Mouse (Mus musculus) liver, embryonic 12.5 days (tissue): Measurements from ENCODE around the gene P2rx3. TPM values are rescaled to one million over a fixed set of nuclear protein-coding genes. Genes with fewer than 3 reads are reported as not detected.
A peak's percentile ranks its signal among the peaks of the same experiment; 100 is the strongest.

Source experiments
- ATAC-seq: fragments of 200-750 bp; cut with Nextera tagmentation; 2 replicates; pipeline ENCODE4 v1.8.0; 2017; ENCODE audit warnings: moderate number of reproducible peaks, mild to moderate bottlenecking, moderate library complexity
- H3K27ac ChIP-seq: fragments of 300-500 bp; sonication (generic); 2 replicates; pipeline ENCODE4 v1.5.1; 2016; ENCODE audit warnings: mild to moderate bottlenecking
- H3K27me3 ChIP-seq: fragments of 300-500 bp; sonication (generic); replicated peaks from 2 replicates; pipeline ENCODE4 v1.6.1; 2016; ENCODE audit warnings: mild to moderate bottlenecking, moderate library complexity
- H3K36me3 ChIP-seq: fragments of 300-500 bp; sonication (generic); 2 replicates; pipeline ENCODE4 v1.6.1; 2016; ENCODE audit warnings: mild to moderate bottlenecking, moderate library complexity
- H3K4me1 ChIP-seq: fragments of 300-500 bp; sonication (generic); 2 replicates; pipeline ENCODE4 v1.6.1; 2016
- H3K4me2 ChIP-seq: fragments of 300-500 bp; sonication (generic); 2 replicates; pipeline ENCODE4 v1.6.1; 2016; ENCODE audit warnings: mild to moderate bottlenecking, moderate library complexity
- H3K4me3 ChIP-seq: fragments of 300-500 bp; sonication (generic); 2 replicates; pipeline ENCODE4 v1.5.1; 2016; ENCODE audit warnings: mild to moderate bottlenecking, moderate library complexity
- H3K9ac ChIP-seq: fragments of 300-500 bp; sonication (generic); 2 replicates; pipeline ENCODE4 v1.6.1; 2016; ENCODE audit warnings: mild to moderate bottlenecking, moderate library complexity
- H3K9me3 ChIP-seq: fragments of 300-500 bp; sonication (generic); replicated peaks from 2 replicates; pipeline ENCODE4 v1.6.1; 2016; ENCODE audit warnings: mild to moderate bottlenecking, moderate library complexity
- WGBS: fragments of 180-500 bp; shearing (Covaris S2); methylation state at CpG from one replicate; pipeline ENCODE4 v1.1.7; 2016; ENCODE audit not compliant: insufficient replicate concordance; 5-methylcytosine and 5-hydroxymethylcytosine counted together
- polyA plus RNA-seq: library from polyadenylated mRNA; unstranded; fragments of >200 nt; fragmentation: Nextera tagmentation; extraction: Ambion mirVana; gene quantifications from 2 replicates; pipeline ENCODE4 v1.2.1, GENCODE M21; 2016

The P2rx3 gene
- polyA plus RNA-seq, 1 experiment from 2014 or later: 0.61 TPM

GRCm38 (mm10) chr2:85056711-85057110, 19.4 kb upstream of the P2rx3 start:
- Histone ChIP-seq H3K36me3 (peaks cover 32% of the 10 kb centered on the region), H3K9me3 (no peaks in the 10 kb centered on the region)
- WGBS: 42% methylated on average over 5 of the region's 5 CpGs

GRCm38 (mm10) chr2:85053192-85053816, 16.0 kb upstream of the P2rx3 start:
- no peaks in the 10 kb centered on the region for H3K9me3 ChIP-seq
- peak overlapping the region; percentile 4; the same call in 1 of the 2 replicates for H3K4me2 ChIP-seq
- 75% methylated on average over 5 of the region's 5 CpGs for whole genome bisulfite sequencing
- peaks cover 30% of the 10 kb centered on the region for H3K4me1 ChIP-seq
- no peak overlapping the region for H3K9ac ChIP-seq
- peaks cover 55% of the 10 kb centered on the region for H3K27me3 ChIP-seq
- H3K36me3 ChIP-seq: peaks cover 19% of the 10 kb centered on the region
- ATAC-seq: peak; percentile 26; the same call in 1 of the 2 replicates
- H3K27ac ChIP-seq: no peak overlapping the region
- H3K4me3 ChIP-seq: no peak overlapping the region

More at GRCm38 (mm10) chr2:85056711-85057110, 19.4 kb upstream of the P2rx3 start:
- H3K27ac ChIP-seq: no peak overlapping the region
- H3K4me1 ChIP-seq: peaks cover 21% of the 10 kb centered on the region
- no peak for ATAC-seq
- H3K4me2 ChIP-seq: no peak overlapping the region
- H3K4me3 ChIP-seq: no peak overlapping the region
- H3K27me3 ChIP-seq: peaks cover 23% of the 10 kb centered on the region
- H3K9ac ChIP-seq: no peak overlapping the region

- H3K9ac ChIP-seq: 0 out of 2 replicates have a peak overlapping the region, but pooled peaks have one; percentile 3
- H3K4me2 ChIP-seq: peak overlapping the region; percentile 34
- no peak for ATAC-seq
- no peaks in the 10 kb centered on the region for H3K9me3 ChIP-seq
- 0 out of 2 replicates have a peak overlapping the region, but pooled peaks have one; percentile 18 for H3K27ac ChIP-seq
- H3K27me3 ChIP-seq: peaks cover 44% of the 10 kb centered on the region
- peaks cover 32% of the 10 kb centered on the region for H3K36me3 ChIP-seq
- WGBS: 46% methylated on average over 9 of the region's 9 CpGs
- no peak overlapping the region; the same call in 1 of the 2 replicates for H3K4me3 ChIP-seq
- H3K4me1 ChIP-seq: peaks cover 52% of the 10 kb centered on the region
Observed at GRCm38 (mm10) chr2:85050746-85051145, 13.5 kb upstream of the P2rx3 start.

- H3K4me1 ChIP-seq: peaks cover 52% of the 10 kb centered on the region
- peak overlapping the region; percentile 34 for H3K4me2 ChIP-seq
- ATAC-seq: no peak
- WGBS: 34% methylated on average over 10 of the region's 10 CpGs
- peaks cover 37% of the 10 kb centered on the region for H3K36me3 ChIP-seq
- no peak overlapping the region for H3K9ac ChIP-seq
- no peak overlapping the region for H3K4me3 ChIP-seq
- peaks cover 44% of the 10 kb centered on the region for H3K27me3 ChIP-seq
- no peak overlapping the region for H3K27ac ChIP-seq
- no peaks in the 10 kb centered on the region for H3K9me3 ChIP-seq
Observed at GRCm38 (mm10) chr2:85050001-85050634, 12.9 kb upstream of the P2rx3 start.

GRCm38 (mm10) chr2:85049277-85049676, 12.0 kb upstream of the P2rx3 start:
- Histone ChIP-seq H3K4me2 (peak overlapping the region; percentile 97), H3K9me3 (no peaks in the 10 kb centered on the region), H3K4me3 (no peak overlapping the region), H3K27me3 (peaks cover 42% of the 10 kb centered on the region), H3K36me3 (peaks cover 39% of the 10 kb centered on the region), H3K9ac (no peak overlapping the region), H3K4me1 (peaks cover 52% of the 10 kb centered on the region), H3K27ac (no peak overlapping the region)
- no peak for ATAC-seq
- WGBS: 84% methylated on average over 4 of the region's 4 CpGs

GRCm38 (mm10) chr2:85048168-85048751, 11.0 kb upstream of the P2rx3 start:
- Histone ChIP-seq H3K9ac (peak overlapping the region; percentile 73), H3K9me3 (no peaks in the 10 kb centered on the region), H3K27me3 (peaks cover 42% of the 10 kb centered on the region), H3K4me2 (peak overlapping the region; percentile 97), H3K4me3 (peak overlapping the region; percentile 65), H3K36me3 (peaks cover 46% of the 10 kb centered on the region), H3K27ac (peak overlapping the region; percentile 68), H3K4me1 (peaks cover 48% of the 10 kb centered on the region)
- under 1% methylated on average over 28 of the region's 44 CpGs for WGBS
- ATAC-seq: peak; percentile 31

GRCm38 (mm10) chr2:85047596-85048167, 10.4 kb upstream of the P2rx3 start, which contains the start of gene Tnks1bp1:
Tnks1bp1 (plus strand) TSS chr2:85048022.
- WGBS: 1% methylated on average over 42 of the region's 42 CpGs
- Histone ChIP-seq H3K27me3 (peaks cover 42% of the 10 kb centered on the region), H3K27ac (peak within 1 kb of the TSS; percentile 68), H3K4me3 (peak within 1 kb of the TSS; percentile 65), H3K9me3 (no peaks in the 10 kb centered on the region), H3K36me3 (peaks cover 52% of the 10 kb centered on the region), H3K4me1 (peaks cover 43% of the 10 kb centered on the region), H3K9ac (peak within 1 kb of the TSS; percentile 73), H3K4me2 (peak within 1 kb of the TSS; percentile 97)
- peak; percentile 87 for ATAC-seq

- Histone ChIP-seq H3K9ac (no peak overlapping the region), H3K27me3 (peaks cover 39% of the 10 kb centered on the region), H3K4me1 (peaks cover 43% of the 10 kb centered on the region), H3K4me2 (peak overlapping the region; percentile 97), H3K9me3 (no peaks in the 10 kb centered on the region), H3K4me3 (peak overlapping the region; percentile 65), H3K36me3 (peaks cover 54% of the 10 kb centered on the region), H3K27ac (peak overlapping the region; percentile 54; the same call in 1 of the 2 replicates)
- ATAC-seq: no peak
- WGBS: 62% methylated on average over 10 of the region's 10 CpGs
Observed at GRCm38 (mm10) chr2:85047081-85047480, 9.8 kb upstream of the P2rx3 start.

GRCm38 (mm10) chr2:85046222-85046621, 9.0 kb upstream of the P2rx3 start:
- Histone ChIP-seq H3K27ac (no peak overlapping the region), H3K27me3 (peaks cover 32% of the 10 kb centered on the region), H3K9me3 (no peaks in the 10 kb centered on the region), H3K4me3 (no peak overlapping the region), H3K9ac (peak overlapping the region; percentile 17; the same call in 1 of the 2 replicates), H3K4me2 (peak overlapping the region; percentile 97; the same call in 1 of the 2 replicates), H3K36me3 (peaks cover 60% of the 10 kb centered on the region), H3K4me1 (peaks cover 43% of the 10 kb centered on the region)
- no peak for ATAC-seq
- 85% methylated on average over 8 of the region's 8 CpGs for WGBS

- Histone ChIP-seq H3K9me3 (no peaks in the 10 kb centered on the region), H3K36me3 (peaks cover 86% of the 10 kb centered on the region), H3K4me2 (no peak overlapping the region), H3K27me3 (peaks cover 7% of the 10 kb centered on the region), H3K4me3 (no peak overlapping the region), H3K4me1 (peaks cover 28% of the 10 kb centered on the region), H3K27ac (no peak overlapping the region), H3K9ac (no peak overlapping the region)
- no peak for ATAC-seq
- 92% methylated on average over 7 of the region's 7 CpGs for WGBS
Observed at GRCm38 (mm10) chr2:85043623-85044022, 6.4 kb upstream of the P2rx3 start.

GRCm38 (mm10) chr2:85038336-85038735, 1.1 kb upstream of the P2rx3 start:
- Histone ChIP-seq H3K27ac (peak overlapping the region; percentile 76), H3K4me2 (peak overlapping the region; percentile 75), H3K27me3 (peaks cover 26% of the 10 kb centered on the region), H3K4me1 (peaks cover 23% of the 10 kb centered on the region), H3K9me3 (no peaks in the 10 kb centered on the region), H3K36me3 (peaks cover 50% of the 10 kb centered on the region), H3K9ac (peak overlapping the region; percentile 91), H3K4me3 (peak overlapping the region; percentile 86)
- WGBS: 77% methylated on average over 13 of the region's 13 CpGs
- ATAC-seq: no peak
